Mouse (Mus musculus) stomach, embryonic 14.5 days (tissue): ENCODE results near the gene Gm11077. TPM values are rescaled to one million over a fixed set of nuclear protein-coding genes. Genes with fewer than 3 reads are reported as not detected.

Experiments used
- ATAC-seq: fragments of 200-750 bp; cut with Nextera tagmentation; 2 replicates; pipeline ENCODE4 v1.8.0; 2017; ENCODE audit warnings: low read depth, moderate TSS enrichment; ENCODE audit not compliant: insufficient number of reproducible peaks, insufficient read depth, low FRiP score
- H3K27ac ChIP-seq: fragments of 300-500 bp; sonication (generic); 2 replicates; pipeline ENCODE4 v1.5.1; 2014; ENCODE audit warnings: mild to moderate bottlenecking, low read length, moderate library complexity, mixed read lengths
- H3K27me3 ChIP-seq: fragments of 300-500 bp; sonication (generic); 2 replicates; pipeline ENCODE4 v1.6.1; 2014; ENCODE audit warnings: low read length, control low read depth, mixed read lengths; ENCODE audit not compliant: control insufficient read depth, insufficient read depth
- H3K36me3 ChIP-seq: fragments of 300-500 bp; sonication (generic); 2 replicates; pipeline ENCODE4 v1.6.1; 2014; ENCODE audit warnings: mild to moderate bottlenecking, control low read depth, low read length, moderate library complexity, mixed read lengths; ENCODE audit not compliant: control insufficient read depth, insufficient read depth
- H3K4me1 ChIP-seq: fragments of 300-500 bp; sonication (generic); 2 replicates; pipeline ENCODE4 v1.6.1; 2014; ENCODE audit warnings: low read length, control low read depth, mixed read lengths; ENCODE audit not compliant: control insufficient read depth, insufficient read depth
- H3K4me2 ChIP-seq: fragments of 300-500 bp; sonication (generic); replicated peaks from 2 replicates; pipeline ENCODE4 v1.6.1; 2014; ENCODE audit warnings: low read depth, low read length, control low read depth
- H3K4me3 ChIP-seq: fragments of 300-500 bp; sonication (generic); 2 replicates; pipeline ENCODE4 v1.5.1; 2014; ENCODE audit warnings: low read depth, low read length, control low read depth
- H3K9ac ChIP-seq: fragments of 300-500 bp; sonication (generic); replicated peaks from 2 replicates; pipeline ENCODE4 v1.6.1; 2014; ENCODE audit warnings: low read depth, mild to moderate bottlenecking, control low read depth, low read length, moderate library complexity, mixed read lengths
- H3K9me3 ChIP-seq: fragments of 300-500 bp; sonication (generic); 2 replicates; pipeline ENCODE4 v1.6.1; 2016; ENCODE audit warnings: low read depth, low read length, control low read depth; ENCODE audit not compliant: control insufficient read depth
- WGBS: fragments of 180-500 bp; shearing (Covaris S2); extraction: QIAGEN DNeasy Blood & Tissue Kit; methylation state at CpG from one replicate; pipeline ENCODE4 v1.1.7; 2014; 5-methylcytosine and 5-hydroxymethylcytosine counted together
- polyA plus RNA-seq: library from polyadenylated mRNA; unstranded; fragments of >200 nt; fragmentation: Nextera tagmentation; extraction: Ambion mirVana; gene quantifications from 2 replicates; pipeline ENCODE4 v1.2.1, GENCODE M21; 2014

Gene Gm11077
- polyA plus RNA-seq, 1 experiment from 2014 or later: not detected

- Histone ChIP-seq H3K27ac (no peak overlapping the region), H3K27me3 (no peaks in the 10 kb centered on the region), H3K4me1 (peaks cover 2% of the 10 kb centered on the region; the same call in 1 of the 2 replicates), H3K9ac (no peak overlapping the region), H3K4me3 (no peak overlapping the region), H3K4me2 (no peak overlapping the region), H3K36me3 (no peaks in the 10 kb centered on the region), H3K9me3 (no peaks in the 10 kb centered on the region)
- ATAC-seq: no peak
- WGBS: 52% methylated on average over 6 of the region's 6 CpGs
Observed at GRCm38 (mm10) chr6:140730669-140731401, 1.8 kb downstream of the Gm11077 start.

- H3K27me3 ChIP-seq: no peaks in the 10 kb centered on the region
- ATAC-seq: no peak
- H3K4me1 ChIP-seq: peaks cover 2% of the 10 kb centered on the region; the same call in 1 of the 2 replicates
- WGBS: 63% methylated on average over 1 of the region's 1 CpGs
- H3K9ac ChIP-seq: no peak overlapping the region
- H3K9me3 ChIP-seq: no peaks in the 10 kb centered on the region
- no peak overlapping the region for H3K4me2 ChIP-seq
- H3K36me3 ChIP-seq: no peaks in the 10 kb centered on the region
- no peak overlapping the region for H3K27ac ChIP-seq
- no peak overlapping the region for H3K4me3 ChIP-seq
Observed at GRCm38 (mm10) chr6:140731402-140731730, 2.3 kb downstream of the Gm11077 start.

- H3K27ac ChIP-seq: peak overlapping the region; percentile 64
- H3K9me3 ChIP-seq: no peaks in the 10 kb centered on the region
- no peak overlapping the region for H3K9ac ChIP-seq
- WGBS: 26% methylated on average over 10 of the region's 10 CpGs
- H3K4me3 ChIP-seq: peak overlapping the region; percentile 19
- H3K36me3 ChIP-seq: no peaks in the 10 kb centered on the region
- peak; percentile 57; the same call in 1 of the 2 replicates for ATAC-seq
- no peaks in the 10 kb centered on the region for H3K27me3 ChIP-seq
- peaks cover 2% of the 10 kb centered on the region; the same call in 1 of the 2 replicates for H3K4me1 ChIP-seq
- H3K4me2 ChIP-seq: peak overlapping the region; percentile 44
Observed at GRCm38 (mm10) chr6:140732971-140733640, 4.0 kb downstream of the Gm11077 start.

- Histone ChIP-seq H3K4me3 (peak overlapping the region; percentile 19), H3K9me3 (no peaks in the 10 kb centered on the region), H3K27ac (peak overlapping the region; percentile 64), H3K4me2 (peak overlapping the region; percentile 44), H3K9ac (no peak overlapping the region), H3K27me3 (no peaks in the 10 kb centered on the region), H3K4me1 (peaks cover 2% of the 10 kb centered on the region; the same call in 1 of the 2 replicates), H3K36me3 (no peaks in the 10 kb centered on the region)
- peak; percentile 62; the same call in 1 of the 2 replicates for ATAC-seq
- 3% methylated on average over 15 of the region's 15 CpGs for WGBS
Observed at GRCm38 (mm10) chr6:140733641-140733986, 4.5 kb downstream of the Gm11077 start.

- Histone ChIP-seq H3K27me3 (no peaks in the 10 kb centered on the region), H3K4me1 (no peaks in the 10 kb centered on the region), H3K36me3 (no peaks in the 10 kb centered on the region), H3K9ac (no peak overlapping the region), H3K27ac (no peak overlapping the region), H3K4me3 (no peak overlapping the region), H3K4me2 (no peak overlapping the region), H3K9me3 (peaks cover 3% of the 10 kb centered on the region; the same call in 1 of the 2 replicates)
- no peak for ATAC-seq
- WGBS: 76% methylated on average over 3 of the region's 3 CpGs
Observed at GRCm38 (mm10) chr6:140745586-140745985, 16.5 kb downstream of the Gm11077 start.

- Histone ChIP-seq H3K27me3 (no peaks in the 10 kb centered on the region), H3K4me3 (no peak overlapping the region), H3K4me2 (no peak overlapping the region), H3K9ac (no peak overlapping the region), H3K9me3 (peaks cover 3% of the 10 kb centered on the region; the same call in 1 of the 2 replicates), H3K36me3 (no peaks in the 10 kb centered on the region), H3K27ac (no peak overlapping the region), H3K4me1 (no peaks in the 10 kb centered on the region)
- ATAC-seq: no peak
- WGBS: 85% methylated on average over 2 of the region's 2 CpGs
Observed at GRCm38 (mm10) chr6:140747591-140747990, 18.5 kb downstream of the Gm11077 start.

- no peak for ATAC-seq
- Histone ChIP-seq H3K36me3 (no peaks in the 10 kb centered on the region), H3K27me3 (no peaks in the 10 kb centered on the region), H3K4me2 (no peak overlapping the region), H3K4me1 (no peaks in the 10 kb centered on the region), H3K9me3 (peaks cover 3% of the 10 kb centered on the region; the same call in 1 of the 2 replicates), H3K4me3 (no peak overlapping the region), H3K9ac (no peak overlapping the region), H3K27ac (no peak overlapping the region)
- 79% methylated on average over 8 of the region's 8 CpGs for WGBS
Observed at GRCm38 (mm10) chr6:140750371-140751080, 21.4 kb downstream of the Gm11077 start.

GRCm38 (mm10) chr6:140766365-140766764, 37.3 kb downstream of the Gm11077 start:
- ATAC-seq: no peak
- Histone ChIP-seq H3K9ac (no peak overlapping the region), H3K27ac (no peak overlapping the region), H3K36me3 (no peaks in the 10 kb centered on the region), H3K4me2 (no peak overlapping the region), H3K9me3 (no peaks in the 10 kb centered on the region), H3K4me3 (no peak overlapping the region), H3K27me3 (no peaks in the 10 kb centered on the region), H3K4me1 (0 out of 2 replicates have a peak, but pooled peaks cover 4% of the 10 kb centered on the region)
- 42% methylated on average over 9 of the region's 9 CpGs for WGBS
